Mouse (Mus musculus) embryonic facial prominence, embryonic 14.5 days (tissue): ENCODE measurements around the gene Gm28048. TPM values are rescaled to one million over a fixed set of nuclear protein-coding genes. Genes with fewer than 3 reads are reported as not detected.
A peak's percentile ranks its signal among the peaks of the same experiment; 100 is the strongest.

ENCODE experiments used
- ATAC-seq: fragments of 200-750 bp; cut with Nextera tagmentation; 2 replicates; pipeline ENCODE4 v1.8.0; 2017; ENCODE audit warnings: low read depth, moderate number of reproducible peaks, moderate TSS enrichment
- DNase-seq: peaks from one replicate; pipeline ENCODE4 v3.0.0-alpha.2; 2015; ENCODE audit warnings: low spot score
- H3K27ac ChIP-seq: fragments of 300-500 bp; sonication (generic); replicated peaks from 2 replicates; pipeline ENCODE4 v1.5.1; 2014; ENCODE audit warnings: low read depth, mild to moderate bottlenecking, low read length, moderate library complexity
- H3K27me3 ChIP-seq: fragments of 300-500 bp; sonication (generic); replicated peaks from 2 replicates; pipeline ENCODE4 v1.6.1; 2014; ENCODE audit warnings: low read length; ENCODE audit not compliant: control insufficient read depth, insufficient read depth
- H3K36me3 ChIP-seq: fragments of 300-500 bp; sonication (generic); 2 replicates; pipeline ENCODE4 v1.6.1; 2014; ENCODE audit warnings: low read length, mixed read lengths; ENCODE audit not compliant: control insufficient read depth, insufficient read depth
- H3K4me1 ChIP-seq: fragments of 300-500 bp; sonication (generic); 2 replicates; pipeline ENCODE4 v1.6.1; 2014; ENCODE audit warnings: antibody characterized with exemption, low read length; ENCODE audit not compliant: control insufficient read depth, insufficient read depth
- H3K4me2 ChIP-seq: fragments of 300-500 bp; sonication (generic); 2 replicates; pipeline ENCODE4 v1.6.1; 2014; ENCODE audit warnings: low read depth, mild to moderate bottlenecking, low read length, moderate library complexity, mixed read lengths
- H3K4me3 ChIP-seq: fragments of 300-500 bp; sonication (generic); 2 replicates; pipeline ENCODE4 v1.5.1; 2014; ENCODE audit warnings: low read depth, mild to moderate bottlenecking, low read length
- H3K9ac ChIP-seq: fragments of 300-500 bp; sonication (generic); 2 replicates; pipeline ENCODE4 v1.6.1; 2014; ENCODE audit warnings: low read depth, mild to moderate bottlenecking, low read length, moderate library complexity, mixed read lengths
- H3K9me3 ChIP-seq: fragments of 300-500 bp; sonication (generic); 2 replicates; pipeline ENCODE4 v1.6.1; 2016; ENCODE audit warnings: low read length; ENCODE audit not compliant: control insufficient read depth
- WGBS: fragments of 180-500 bp; shearing (Covaris S2); extraction: QIAGEN DNeasy Blood & Tissue Kit; methylation state at CpG from one replicate; pipeline ENCODE4 v1.1.7; 2014; 5-methylcytosine and 5-hydroxymethylcytosine counted together
- polyA plus RNA-seq: library from polyadenylated mRNA; unstranded; fragments of >200 nt; fragmentation: Nextera tagmentation; extraction: Ambion mirVana; gene quantifications from 2 replicates; pipeline ENCODE4 v1.2.1, GENCODE M21; 2014

Gm28048 gene
- polyA plus RNA-seq, 1 experiment from 2014 or later, result 13.6 TPM

- H3K9me3 ChIP-seq, result no peaks in the 10 kb centered on the region
- no peak overlapping the region for H3K4me3 ChIP-seq
- DNase-seq, result peak; percentile 68
- no peaks in the 10 kb centered on the region for H3K36me3 ChIP-seq
- H3K4me1 ChIP-seq, result peaks cover 5% of the 10 kb centered on the region
- 52% methylated on average over 8 of the region's 8 CpGs for WGBS
- peak; percentile 13; the same call in 1 of the 2 replicates for ATAC-seq
- H3K27me3 ChIP-seq, result peaks cover 26% of the 10 kb centered on the region
- H3K9ac ChIP-seq, result no peak overlapping the region
- no peak overlapping the region for H3K27ac ChIP-seq
- H3K4me2 ChIP-seq, result no peak overlapping the region
Observed at GRCm38 (mm10) chr11:22864305-22865060, 117.4 kb downstream of the Gm28048 start.

DNA sequence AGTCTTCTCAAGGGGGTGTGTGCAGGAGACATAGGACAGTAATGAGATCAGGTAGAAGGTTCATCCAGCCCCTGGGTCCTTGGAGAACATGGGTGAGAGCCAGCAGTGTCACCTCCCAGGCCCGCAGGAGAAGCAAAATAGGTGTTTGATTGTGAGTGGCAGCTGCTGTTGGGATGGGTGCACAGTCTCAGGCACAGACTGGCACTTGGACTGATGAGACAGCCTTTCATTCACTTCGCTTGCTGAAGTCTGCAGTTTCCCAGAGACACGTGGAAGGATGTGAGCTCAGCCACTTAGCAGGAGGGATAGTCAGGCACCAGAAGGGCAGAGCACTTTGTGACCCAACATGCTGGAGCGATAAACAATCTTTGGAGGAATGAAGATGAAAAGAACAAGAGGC is 118.3 kb downstream of the Gm28048 start:
- peaks cover 10% of the 10 kb centered on the region for H3K4me1 ChIP-seq
- ATAC-seq, result no peak
- DNase-seq, result no peak
- H3K4me3 ChIP-seq, result no peak overlapping the region
- no peak overlapping the region for H3K9ac ChIP-seq
- H3K9me3 ChIP-seq, result no peaks in the 10 kb centered on the region
- H3K4me2 ChIP-seq, result no peak overlapping the region
- H3K27me3 ChIP-seq, result peaks cover 33% of the 10 kb centered on the region
- H3K27ac ChIP-seq, result no peak overlapping the region
- WGBS, result 41% methylated on average over 4 of the region's 4 CpGs
- H3K36me3 ChIP-seq, result no peaks in the 10 kb centered on the region

GRCm38 (mm10) chr11:22861315-22861714 is 120.6 kb downstream of the Gm28048 start:
- DNase-seq (no peak), ATAC-seq (no peak)
- Histone ChIP-seq H3K9ac (no peak overlapping the region), H3K4me2 (no peak overlapping the region), H3K4me1 (peaks cover 14% of the 10 kb centered on the region), H3K27me3 (peaks cover 52% of the 10 kb centered on the region), H3K27ac (no peak overlapping the region), H3K9me3 (no peaks in the 10 kb centered on the region), H3K4me3 (no peak overlapping the region), H3K36me3 (no peaks in the 10 kb centered on the region)
- WGBS, result 62% methylated on average over 4 of the region's 4 CpGs

GRCm38 (mm10) chr11:22860335-22861227 is 121.3 kb downstream of the Gm28048 start, which contains the start of gene B3gnt2:
TSS of gene B3gnt2 (minus strand) at chr11:22860961.
- ATAC-seq (peak; percentile 7; the same call in 1 of the 2 replicates), DNase-seq (peak; percentile 56)
- H3K27me3 ChIP-seq, result peaks cover 53% of the 10 kb centered on the region
- H3K4me3 ChIP-seq, result peak within 1 kb of the TSS; percentile 76
- no peaks in the 10 kb centered on the region for H3K9me3 ChIP-seq
- peaks cover 14% of the 10 kb centered on the region for H3K4me1 ChIP-seq
- peak within 1 kb of the TSS; percentile 65 for H3K27ac ChIP-seq
- H3K4me2 ChIP-seq, result peak within 1 kb of the TSS; percentile 87
- WGBS, result 4% methylated on average over 37 of the region's 41 CpGs
- H3K36me3 ChIP-seq, result no peaks in the 10 kb centered on the region
- H3K9ac ChIP-seq, result peak within 1 kb of the TSS; percentile 70

GRCm38 (mm10) chr11:22859633-22860334 is 122.1 kb downstream of the Gm28048 start:
- ATAC-seq (peak; percentile 95), DNase-seq (peak; percentile 93)
- 0% methylated on average over 19 of the region's 55 CpGs for WGBS
- H3K4me1 ChIP-seq, result peaks cover 14% of the 10 kb centered on the region
- peaks cover 57% of the 10 kb centered on the region for H3K27me3 ChIP-seq
- peak overlapping the region; percentile 70 for H3K9ac ChIP-seq
- H3K27ac ChIP-seq, result peak overlapping the region; percentile 65
- no peaks in the 10 kb centered on the region for H3K9me3 ChIP-seq
- peak overlapping the region; percentile 76 for H3K4me3 ChIP-seq
- peak overlapping the region; percentile 87 for H3K4me2 ChIP-seq
- H3K36me3 ChIP-seq, result no peaks in the 10 kb centered on the region

- WGBS, result 0% methylated on average over 10 of the region's 41 CpGs
Observed at GRCm38 (mm10) chr11:22859301-22859632, 122.6 kb downstream of the Gm28048 start.

DNA sequence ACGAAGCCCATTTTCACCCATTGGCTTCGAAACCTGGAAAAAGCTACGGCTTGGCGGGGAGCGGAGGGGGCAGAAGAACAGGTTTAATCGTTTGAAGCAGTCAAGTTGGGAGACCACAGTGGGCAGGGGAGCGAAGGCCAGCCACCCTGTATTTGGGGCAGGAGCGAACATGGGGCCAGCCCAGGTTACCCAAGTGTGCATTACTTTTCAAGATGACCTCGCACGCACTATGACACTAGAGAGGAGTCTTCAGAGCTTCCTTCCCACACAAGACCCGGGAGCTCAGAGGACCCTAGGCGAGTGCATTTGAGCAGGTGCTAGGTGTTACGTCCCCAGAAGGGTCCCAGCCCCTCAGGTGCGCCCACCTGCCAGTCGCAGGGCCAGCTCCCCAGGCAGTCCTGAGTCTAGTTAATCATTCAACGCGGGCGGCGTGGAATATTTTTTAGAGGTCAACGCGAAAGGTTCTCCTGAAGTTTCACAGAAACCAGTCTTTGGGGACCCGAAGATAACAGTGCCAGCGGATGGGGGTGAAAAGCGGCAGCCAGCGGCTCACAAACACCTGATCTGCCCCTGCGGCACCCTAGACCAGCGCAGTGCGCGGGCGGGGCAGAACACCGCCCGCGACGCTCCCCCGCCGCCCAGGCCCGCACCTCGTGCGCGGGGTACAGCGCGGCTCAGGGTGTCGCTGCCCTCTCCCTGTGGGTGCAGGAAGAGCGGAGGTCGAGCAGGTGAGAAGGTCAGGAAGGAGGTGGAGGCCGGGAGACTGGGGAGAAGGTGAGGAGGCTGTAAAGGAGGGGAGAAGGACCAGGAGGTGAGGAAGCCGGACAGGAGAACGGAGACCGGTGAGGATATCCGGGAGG is 123.2 kb downstream of the Gm28048 start:
- H3K27me3 ChIP-seq, result peaks cover 57% of the 10 kb centered on the region
- H3K36me3 ChIP-seq, result no peaks in the 10 kb centered on the region
- H3K9ac ChIP-seq, result peak overlapping the region; percentile 70
- H3K4me2 ChIP-seq, result peak overlapping the region; percentile 87
- peaks cover 14% of the 10 kb centered on the region for H3K4me1 ChIP-seq
- no peaks in the 10 kb centered on the region for H3K9me3 ChIP-seq
- 3% methylated on average over 50 of the region's 50 CpGs for WGBS
- ATAC-seq (peak; percentile 19; the same call in 1 of the 2 replicates), DNase-seq (no peak)
- no peak overlapping the region for H3K27ac ChIP-seq
- H3K4me3 ChIP-seq, result peak overlapping the region; percentile 76

More at GRCm38 (mm10) chr11:22859301-22859632, 122.6 kb downstream of the Gm28048 start:
- H3K27ac ChIP-seq, result peak overlapping the region; percentile 65; the same call in 1 of the 2 replicates
- no peaks in the 10 kb centered on the region for H3K36me3 ChIP-seq
- H3K4me1 ChIP-seq, result peaks cover 14% of the 10 kb centered on the region
- H3K4me3 ChIP-seq, result peak overlapping the region; percentile 76
- peaks cover 57% of the 10 kb centered on the region for H3K27me3 ChIP-seq
- DNase-seq, result no peak
- peak; percentile 69 for ATAC-seq
- H3K9me3 ChIP-seq, result no peaks in the 10 kb centered on the region
- peak overlapping the region; percentile 87 for H3K4me2 ChIP-seq
- peak overlapping the region; percentile 70 for H3K9ac ChIP-seq
